Mouse (Mus musculus) cerebellum, adult 2 months (tissue): ENCODE measurements around the gene Sox11.

Source experiments
- CTCF ChIP-seq: fragments of 200-500 bp; IDR thresholded peaks from 2 replicates; pipeline ENCODE4 v1.5.1; 2011; ENCODE audit warnings: low read depth, mild to moderate bottlenecking, control low read depth, low read length, moderate library complexity, borderline replicate concordance; ENCODE audit not compliant: insufficient read depth
- POLR2A ChIP-seq: fragments of 200-500 bp; IDR thresholded peaks from 2 replicates; pipeline ENCODE4 v1.6.1; 2011; ENCODE audit warnings: low read length, control low read depth, borderline replicate concordance; ENCODE audit not compliant: insufficient read depth

- no peak for TF ChIP-seq CTCF
- TF ChIP-seq POLR2A, result no peak
These were observed 21.7 kb downstream of the Sox11 start for GRCm38 (mm10) chr12:27320705-27321104.
